Mouse (Mus musculus): Measurements from ENCODE around the gene Avpr1b. TPM values are rescaled to one million over a fixed set of nuclear protein-coding genes. Genes with fewer than 3 reads are reported as not detected.

Avpr1b gene
- total and polyA plus RNA-seq, 3 experiments = 0.08 TPM; not detected in 2

- H3K9ac ChIP-seq (ENCODE audit: insufficient read depth, low read depth) = no peak overlapping the region
- H3K36me3 ChIP-seq (replicated peaks in 1 of 2; ENCODE audit: control insufficient read depth in 1 of 2, insufficient read depth in 1 of 2, low read length in 1 of 2) = no peaks in the 10 kb centered on the region
- H3K27ac ChIP-seq (ENCODE audit: insufficient read depth, low read depth) = no peak overlapping the region
- in situ Hi-C loops (cut with MboI; ENCODE audit: low pct_ligation_motif_present, low pct_unique_long_range_greater_than_20kb, low sequenced_read_pairs) (no loop called here), dilution Hi-C loops (cut with MboI; ENCODE audit: extremely low pct_ligation_motif_present, extremely low pct_unique_long_range_greater_than_20kb, low sequenced_read_pairs) (loop anchor here (25.0 kb wide), 1 partner anchor 256 kb away; the partner anchor contains the start of gene Rab29)
- DNase-seq (ENCODE audit: extremely low read depth) = no peak
- TF ChIP-seq E2F4 (IDR thresholded peaks at IDR 0.05; ENCODE audit: insufficient replicate concordance, low read depth, low read length) (no peak), TBP (conservative IDR thresholded peaks at IDR 0.05; ENCODE audit: low read depth, low read length) (no peak), USF2 (conservative IDR thresholded peaks at IDR 0.05; ENCODE audit: low read depth, low read length) (no peak)
- no peaks in the 10 kb centered on the region for H3K27me3 ChIP-seq (replicated peaks)
- H3K4me1 ChIP-seq (ENCODE audit: control insufficient read depth in 1 of 2, insufficient read depth in 2 of 2) = no peaks in the 10 kb centered on the region
- H3K79me2 ChIP-seq (replicated peaks; ENCODE audit: control insufficient read depth, extremely low read depth, insufficient read depth, poor library complexity, severe bottlenecking) = no peaks in the 10 kb centered on the region
- no peaks in the 10 kb centered on the region for H3K9me3 ChIP-seq (replicated peaks; ENCODE audit: low read length)
- H3K4me3 ChIP-seq (replicated peaks in 1 of 3; ENCODE audit: low read depth in 2 of 3, low read length in 2 of 3, poor library complexity in 1 of 3) = no peak overlapping the region
- no peak overlapping the region for H3K4me2 ChIP-seq (ENCODE audit: insufficient read depth, low read depth, poor library complexity, severe bottlenecking)
Measured at GRCm38 (mm10) chr1:131606719-131607118, 7.7 kb downstream of the Avpr1b start.

GRCm38 (mm10) chr1:131612556-131613155 lies 13.6 kb downstream of the Avpr1b start:
- dilution Hi-C loops (cut with MboI; ENCODE audit: extremely low pct_ligation_motif_present, extremely low pct_unique_long_range_greater_than_20kb, low sequenced_read_pairs) = loop anchor here (25.0 kb wide), 1 partner anchor 250 kb away; the partner anchor contains the start of gene Rab29
- Histone ChIP-seq H3K4me2 (ENCODE audit: insufficient read depth, low read depth, poor library complexity, severe bottlenecking) (peak overlapping the region; percentile 88), H3K27ac (ENCODE audit: insufficient read depth, low read depth) (no peak overlapping the region), H3K4me1 (ENCODE audit: control insufficient read depth in 1 of 2, insufficient read depth in 2 of 2) (peaks cover 0 to 26% of the 10 kb centered on the region in 2 experiments; a peak in 2 of 4 replicates), H3K36me3 (replicated peaks in 1 of 2; ENCODE audit: control insufficient read depth in 1 of 2, insufficient read depth in 1 of 2, low read length in 1 of 2) (no peaks in the 10 kb centered on the region), H3K9ac (ENCODE audit: insufficient read depth, low read depth) (peak overlapping the region; percentile 34), H3K27me3 (replicated peaks) (no peaks in the 10 kb centered on the region), H3K79me2 (replicated peaks; ENCODE audit: control insufficient read depth, extremely low read depth, insufficient read depth, poor library complexity, severe bottlenecking) (no peaks in the 10 kb centered on the region), H3K9me3 (replicated peaks; ENCODE audit: low read length) (no peaks in the 10 kb centered on the region), H3K4me3 (replicated peaks in 1 of 3; ENCODE audit: low read depth in 2 of 3, low read length in 2 of 3, poor library complexity in 1 of 3) (peak overlapping the region in 1 of 3 experiments; percentile 26)
- TF ChIP-seq SIN3A (IDR thresholded peaks at IDR 0.05; ENCODE audit: low read length) (no peak), USF2 (conservative IDR thresholded peaks at IDR 0.05; ENCODE audit: low read depth, low read length) (no peak), CHD1 (IDR thresholded peaks at IDR 0.05; ENCODE audit: low read depth, low read length) (no peak), POLR2AphosphoS2 (IDR thresholded peaks at IDR 0.05; ENCODE audit: low read depth, low read length) (no peak), USF1 (IDR thresholded peaks at IDR 0.05; ENCODE audit: low read depth, low read length) (no peak), NELFE (IDR thresholded peaks at IDR 0.05; ENCODE audit: low read depth, low read length) (no peak), ZC3H11A (IDR thresholded peaks at IDR 0.05; ENCODE audit: low read depth, low read length) (no peak), ETS1 (conservative IDR thresholded peaks at IDR 0.05; ENCODE audit: low read depth, low read length) (no peak), PAX5 (IDR thresholded peaks at IDR 0.05; ENCODE audit: low read length) (no peak)
- no peak for DNase-seq (ENCODE audit: extremely low read depth)
- in situ Hi-C loops (cut with MboI; ENCODE audit: low pct_ligation_motif_present, low pct_unique_long_range_greater_than_20kb, low sequenced_read_pairs) = loop anchor here (5.0 to 10.0 kb wide), 2 partner anchors 45 to 152 kb away; no protein-coding TSS in a partner anchor

Data from CH12.LX (cell line).